Mouse (Mus musculus): ENCODE measurements at regions not wholly inside any gene's neighbourhood (a gene's known extent, or its start where the extent isn't known, plus 50 kb on each side); places are given as distances from the start of the nearest gene placed in this dataset.

GRCm38 (mm10) chr19:15230129-15230927 is 632.5 kb upstream of the Tle4 start:
- no peak for DNase-seq (ENCODE audit: low read depth)

GRCm38 (mm10) chr19:15217387-15217786 is 619.5 kb upstream of the Tle4 start:
- no peak for DNase-seq (ENCODE audit: low read depth)

DNA sequence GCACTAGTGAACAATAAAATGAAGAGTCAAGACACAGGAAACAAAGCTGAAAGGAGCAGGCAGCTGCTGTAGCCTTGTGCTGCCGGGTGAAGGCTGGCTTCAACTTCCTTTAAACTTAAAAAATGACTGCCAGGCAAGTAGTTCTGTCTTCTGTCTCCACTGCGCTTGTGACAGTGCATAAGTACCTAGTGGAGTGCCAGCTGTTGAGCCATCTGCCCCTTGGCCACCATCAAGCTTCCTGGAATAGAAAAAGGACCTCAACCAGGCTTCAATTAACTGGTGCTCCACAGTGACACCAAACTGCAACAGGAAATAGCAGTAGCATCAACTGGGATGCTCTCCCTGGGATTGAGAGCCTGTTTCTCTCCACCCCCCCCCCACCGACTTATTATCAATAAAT is 616.8 kb upstream of the Tle4 start:
- no peak for DNase-seq (ENCODE audit: low read depth)

DNA sequence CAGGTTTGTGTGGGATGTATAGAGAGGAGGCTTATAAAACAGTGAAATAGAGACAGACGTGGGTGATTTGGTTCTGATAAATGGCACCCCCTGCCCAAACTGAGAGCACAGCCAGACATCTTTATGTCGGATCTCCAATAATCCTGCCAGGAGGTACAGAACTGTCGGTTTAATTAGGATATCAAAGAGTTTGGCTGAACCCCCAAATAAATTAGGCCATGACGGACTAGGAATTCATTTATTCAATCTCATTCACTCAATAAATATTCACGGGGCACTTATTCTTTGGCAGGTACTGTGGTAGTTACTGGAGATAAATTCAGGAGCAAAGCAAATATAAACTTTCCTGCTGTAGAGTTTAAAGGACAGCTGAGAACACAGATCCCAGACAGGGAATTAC is 615.0 kb upstream of the Tle4 start:
- no peak for DNase-seq (ENCODE audit: low read depth)

DNA sequence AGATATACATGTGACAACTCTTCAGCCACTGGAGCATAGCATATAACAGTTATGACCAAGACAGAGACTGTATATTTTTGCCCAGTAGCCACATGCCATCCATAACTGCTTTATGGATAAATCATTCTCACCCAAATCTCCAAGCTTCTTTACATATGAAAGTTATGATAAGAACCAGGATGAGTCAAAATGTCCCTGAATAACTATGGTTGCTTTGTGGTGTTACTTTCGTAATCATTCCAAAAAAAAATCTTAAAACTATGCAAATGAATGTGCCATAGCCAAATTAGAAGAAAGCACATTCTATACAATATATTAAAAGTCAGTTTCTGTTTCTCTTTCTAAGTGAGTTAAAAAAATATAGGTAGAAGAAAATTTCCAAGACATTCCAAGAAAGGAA is 605.2 kb upstream of the Tle4 start:
- no peak for DNase-seq (ENCODE audit: low read depth)

DNA sequence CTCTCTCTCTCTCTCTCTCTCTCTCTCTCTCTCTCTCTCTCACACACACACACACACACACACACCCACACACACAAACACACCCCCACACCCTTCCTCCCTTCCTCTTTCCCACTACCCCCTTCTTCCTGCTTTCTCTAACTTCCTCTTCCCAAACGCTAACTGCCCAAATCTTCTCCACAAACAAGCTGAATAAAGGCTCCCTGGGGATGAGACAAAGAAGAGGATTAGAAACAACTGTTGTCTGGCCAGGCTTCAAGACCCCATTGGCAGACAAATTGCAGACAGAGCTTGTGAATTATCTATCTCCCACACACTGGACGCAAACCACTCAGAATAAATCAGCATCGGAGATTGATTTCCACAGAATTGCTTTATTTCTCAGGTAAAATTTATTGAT is 603.4 kb upstream of the Tle4 start:
- DNase-seq (ENCODE audit: low read depth), result no peak

GRCm38 (mm10) chr19:15200792-15201191 is 602.9 kb upstream of the Tle4 start:
- DNase-seq (ENCODE audit: low read depth), result no peak

GRCm38 (mm10) chr19:15200361-15200760 is 602.5 kb upstream of the Tle4 start:
- DNase-seq (ENCODE audit: low read depth), result no peak

DNA sequence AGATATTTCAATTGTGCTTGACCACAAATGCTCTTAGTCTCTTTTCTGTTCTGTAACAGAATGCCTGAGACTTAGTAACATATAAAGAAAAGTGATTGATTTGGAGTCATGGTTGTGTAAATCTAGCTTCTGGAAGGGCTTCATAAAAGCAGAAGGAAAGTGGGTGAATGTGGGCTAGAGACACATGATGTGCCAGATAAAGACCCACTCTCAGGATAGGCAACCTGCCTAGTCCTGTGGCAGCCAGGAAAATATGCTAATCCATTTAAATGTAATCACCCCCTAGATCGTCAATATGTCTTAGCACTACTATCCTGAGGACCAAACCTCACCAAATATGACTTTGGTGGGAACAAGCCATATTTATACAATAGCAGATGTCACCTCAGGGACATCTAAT is 601.8 kb upstream of the Tle4 start:
- DNase-seq (ENCODE audit: low read depth), result no peak

- no peak for DNase-seq (ENCODE audit: low read depth)
These were observed 577.4 kb upstream of the Tle4 start for GRCm38 (mm10) chr19:15175221-15175620.

DNA sequence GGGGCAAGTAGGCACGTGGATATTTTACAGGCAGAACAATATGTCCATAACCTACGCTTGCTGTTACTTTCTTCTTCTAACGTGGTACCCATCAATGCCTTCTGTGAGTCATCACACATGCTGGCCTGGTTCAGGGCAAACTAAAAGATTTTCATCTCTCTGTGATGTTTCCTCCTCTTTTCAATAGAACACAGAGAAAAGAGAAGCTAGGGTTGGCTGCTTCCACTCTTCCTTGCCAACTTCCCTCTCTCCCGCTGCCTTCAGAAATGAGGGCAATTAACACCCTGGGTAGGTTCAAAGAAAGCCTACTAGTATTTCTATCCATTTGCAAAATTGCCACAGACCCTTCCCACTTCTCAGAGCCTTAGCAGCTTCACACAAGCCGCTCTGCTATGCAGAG is 575.5 kb upstream of the Tle4 start:
- DNase-seq (ENCODE audit: low read depth), result no peak

DNA sequence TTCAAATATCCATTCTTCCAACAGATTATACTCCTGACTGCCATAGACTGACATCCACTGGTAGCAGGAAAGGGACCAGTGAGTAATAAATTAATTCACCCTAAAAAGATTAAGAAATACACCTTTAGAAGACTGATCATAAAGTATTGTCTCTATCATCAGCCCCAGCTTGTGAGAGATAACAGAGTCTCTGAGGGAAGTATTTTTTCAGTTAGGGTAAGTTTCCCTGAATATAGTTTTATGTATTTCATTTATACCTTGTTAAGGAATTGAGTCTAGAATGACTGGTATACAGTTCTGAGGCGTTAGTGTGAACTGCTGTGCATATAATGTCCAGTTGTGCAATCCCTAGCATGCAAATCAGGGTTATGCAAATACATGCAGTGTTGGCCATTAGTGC is 569.3 kb upstream of the Tle4 start:
- DNase-seq (ENCODE audit: low read depth), result no peak

GRCm38 (mm10) chr19:15160641-15161040 is 562.8 kb upstream of the Tle4 start:
- no peak for DNase-seq (ENCODE audit: low read depth)

DNA sequence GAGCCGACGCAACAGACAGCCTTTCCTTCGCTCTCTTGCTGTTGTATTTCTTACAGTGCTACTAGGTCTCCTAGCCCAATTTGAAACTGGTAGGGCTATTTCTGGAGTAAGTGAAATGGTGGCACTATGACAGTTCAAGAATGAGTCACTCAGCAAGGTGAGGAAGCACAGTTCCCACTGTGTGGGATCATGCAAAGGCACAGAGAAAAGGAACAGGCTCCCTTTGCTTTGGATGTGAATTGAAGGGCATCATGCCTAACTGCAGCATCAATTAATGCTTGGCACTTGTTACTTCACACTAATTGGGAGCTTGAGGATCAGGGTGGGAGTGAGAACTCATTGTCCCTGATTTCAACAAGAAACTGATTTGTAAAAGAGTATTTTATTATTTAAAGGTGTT is 560.8 kb upstream of the Tle4 start:
- no peak for DNase-seq (ENCODE audit: low read depth)

DNA sequence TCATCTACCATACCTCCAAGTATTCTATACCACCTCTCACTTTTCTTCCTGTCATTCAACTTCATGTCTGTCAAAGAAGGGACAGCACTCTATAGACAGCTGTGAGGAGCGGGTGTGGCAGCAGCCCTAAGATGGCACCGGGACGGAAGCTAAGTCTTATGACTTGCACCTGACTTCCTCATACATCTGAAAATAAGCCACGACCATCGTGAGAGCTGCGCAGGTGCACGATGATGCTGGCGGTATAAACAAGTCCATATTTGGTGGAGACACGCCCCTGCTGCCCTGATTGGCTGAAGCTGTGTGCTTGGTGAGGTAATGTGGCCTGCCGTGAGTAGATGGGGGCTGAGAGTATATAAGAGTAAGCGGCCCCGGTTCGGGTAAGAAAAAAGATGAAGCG is 560.3 kb upstream of the Tle4 start:
- DNase-seq (ENCODE audit: low read depth), result no peak

DNA sequence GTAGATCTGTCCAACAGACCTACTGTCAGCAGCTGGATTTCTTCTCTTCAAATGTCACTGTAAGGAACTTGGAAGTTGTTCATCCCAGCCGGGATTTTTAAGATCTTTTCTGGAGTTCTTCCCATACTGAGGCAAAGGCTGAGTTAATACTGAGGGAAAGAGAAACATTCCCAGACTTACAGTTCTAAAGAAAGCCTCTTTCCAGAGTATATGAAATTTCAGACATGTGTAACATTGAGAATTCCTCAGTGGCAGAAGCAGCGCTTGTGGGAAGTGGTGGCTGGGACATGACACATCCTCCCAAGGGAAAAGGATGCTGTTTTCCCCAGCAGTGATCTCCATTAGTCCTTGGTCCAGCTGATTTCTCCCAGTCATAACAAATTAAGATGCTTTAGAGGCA is 556.8 kb upstream of the Tle4 start:
- DNase-seq (ENCODE audit: low read depth), result no peak

DNA sequence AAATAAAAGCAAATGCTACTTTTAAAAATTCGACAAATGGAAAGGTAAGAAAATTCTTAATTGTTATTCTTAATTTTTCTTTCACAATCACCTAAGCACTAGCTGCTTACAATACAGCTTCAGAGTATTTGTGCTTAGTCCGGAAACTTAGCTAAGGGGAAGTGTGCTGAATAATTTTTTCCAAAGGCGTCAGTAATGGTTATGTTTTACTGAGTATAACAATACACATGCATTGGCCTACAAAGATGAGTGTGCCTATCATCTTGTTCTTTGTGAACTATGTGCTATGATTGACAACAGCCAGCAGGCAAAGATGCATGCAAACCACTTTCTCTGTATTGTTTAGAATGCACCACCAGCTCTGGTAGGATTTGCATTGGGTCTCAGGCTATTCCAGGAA is 548.5 kb upstream of the Tle4 start:
- DNase-seq (ENCODE audit: low read depth), result no peak

GRCm38 (mm10) chr19:15127122-15127521 is 529.3 kb upstream of the Tle4 start:
- DNase-seq (ENCODE audit: low read depth), result no peak

GRCm38 (mm10) chr19:15108441-15109026 is 510.7 kb upstream of the Tle4 start:
- DNase-seq (ENCODE audit: low read depth), result no peak

GRCm38 (mm10) chr19:15095054-15095453 is 497.2 kb upstream of the Tle4 start:
- DNase-seq (ENCODE audit: low read depth), result no peak

DNA sequence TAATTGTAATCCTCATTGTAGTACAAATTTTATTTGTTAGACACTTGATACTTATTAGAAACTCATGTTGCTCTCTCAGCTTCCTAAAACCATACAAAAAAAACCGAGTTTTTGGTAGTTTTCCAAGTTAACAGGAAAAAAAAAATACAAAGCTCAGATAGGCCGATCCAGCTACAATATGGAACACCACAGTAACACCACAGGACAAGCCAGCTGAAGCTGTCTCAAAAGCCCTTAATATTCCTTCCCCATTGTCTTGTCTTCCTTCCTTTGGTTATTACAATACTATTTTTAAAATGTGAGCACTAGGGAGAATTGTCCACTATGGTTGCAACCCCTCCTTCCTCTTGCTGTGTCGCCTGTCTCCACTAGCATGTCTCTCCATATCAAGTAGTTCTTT is 495.7 kb upstream of the Tle4 start:
- no peak for DNase-seq (ENCODE audit: low read depth)

DNA sequence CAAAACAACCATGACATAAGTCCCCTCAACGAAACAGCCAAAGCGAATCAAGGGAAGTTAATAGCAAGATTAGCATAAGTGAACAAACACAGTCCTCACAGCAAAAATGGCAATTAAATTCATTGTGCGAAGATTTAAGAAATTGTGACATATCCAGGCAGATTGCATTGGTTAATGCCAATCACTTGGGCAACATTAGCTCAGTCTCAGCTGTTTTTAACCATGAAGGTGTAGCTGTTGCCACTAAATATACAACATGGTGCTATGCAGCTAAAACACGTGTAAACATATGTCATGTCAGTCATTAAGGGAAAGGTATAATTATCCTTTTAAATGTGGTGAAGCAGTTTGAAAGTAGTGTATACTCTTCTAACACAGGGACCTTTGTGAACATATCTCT is 482.8 kb upstream of the Tle4 start:
- no peak for DNase-seq (ENCODE audit: low read depth)

DNA sequence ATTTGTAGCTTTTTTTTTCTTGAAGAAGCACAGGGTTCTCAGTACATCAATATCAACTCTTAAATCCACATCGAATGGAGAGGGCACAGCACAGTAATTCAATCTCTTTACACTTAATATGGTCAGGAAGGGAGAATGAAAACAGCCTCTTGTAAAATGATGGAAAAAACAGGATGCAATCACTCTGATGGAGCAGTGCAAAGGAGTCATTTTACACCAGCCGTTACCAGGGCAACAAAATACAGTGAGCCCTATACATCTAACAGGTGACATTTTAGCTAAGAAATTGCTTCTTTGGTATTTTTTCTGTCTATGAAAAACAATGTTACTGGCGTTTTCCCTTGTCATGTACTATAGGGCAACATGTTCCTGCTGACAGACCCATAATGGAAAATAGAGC is 459.9 kb upstream of the Tle4 start:
- DNase-seq (ENCODE audit: low read depth), result no peak

- no peak for DNase-seq (ENCODE audit: low read depth)
These were observed 455.8 kb upstream of the Tle4 start for GRCm38 (mm10) chr19:15053582-15054141.

Measured in NIH3T3 (cell line).